Mouse (Mus musculus) myocyte (in vitro differentiated cells): ENCODE measurements around the gene Tnrc6c. TPM values are rescaled to one million over a fixed set of nuclear protein-coding genes. Genes with fewer than 3 reads are reported as not detected.
A peak's percentile ranks its signal among the peaks of the same experiment; 100 is the strongest.

Source experiments
- H3K27me3 ChIP-seq: one replicate; pipeline ENCODE4 v1.6.1; 2011; ENCODE audit not compliant: control insufficient read depth, insufficient read depth, insufficient read length
- H3K36me3 ChIP-seq: one replicate; pipeline ENCODE4 v1.6.1; 2011; ENCODE audit not compliant: control insufficient read depth, insufficient read depth
- H3K4me2 ChIP-seq: one replicate; pipeline ENCODE4 v1.6.1; 2011; ENCODE audit warnings: low read depth, control low read depth
- H3K4me3 ChIP-seq: one replicate; pipeline ENCODE4 v1.5.1; 2011; ENCODE audit warnings: mild to moderate bottlenecking, control low read depth, moderate library complexity
- H3K79me2 ChIP-seq: one replicate; pipeline ENCODE4 v1.6.1; 2011; ENCODE audit not compliant: control insufficient read depth, insufficient read depth
- H3ac ChIP-seq: one replicate; pipeline ENCODE4 v1.6.1; 2011; ENCODE audit not compliant: control insufficient read depth, insufficient read length
- CEBPB ChIP-seq: IDR thresholded peaks from 2 replicates; pipeline ENCODE4 v1.6.1; 2011; ENCODE audit warnings: mild to moderate bottlenecking, moderate library complexity; ENCODE audit not compliant: poor library complexity, insufficient read depth, severe bottlenecking
- E2F4 ChIP-seq: IDR thresholded peaks from one replicate; pipeline ENCODE4 v1.6.1; 2011; ENCODE audit warnings: mild to moderate bottlenecking, control low read depth, moderate library complexity; ENCODE audit not compliant: insufficient read depth
- MAX ChIP-seq: IDR thresholded peaks from one replicate; pipeline ENCODE4 v1.6.1; 2011; ENCODE audit warnings: low read depth, mild to moderate bottlenecking, control low read depth
- MYOD1 ChIP-seq, 3 experiments: IDR thresholded peaks; one replicate each; pipeline ENCODE4 v1.6.1; 2011; ENCODE audit warnings: control low read depth in 2 of 3, low read depth in 2 of 3, mild to moderate bottlenecking in 2 of 3, moderate library complexity in 1 of 3; ENCODE audit not compliant: insufficient read length in 2 of 3, control insufficient read depth in 1 of 3
- MYOG ChIP-seq, 3 experiments: IDR thresholded peaks; one replicate each; pipeline ENCODE4 v1.6.1; 2011; ENCODE audit warnings: control low read depth in 2 of 3, low read depth in 2 of 3, mild to moderate bottlenecking in 2 of 3; ENCODE audit not compliant: insufficient read length in 2 of 3, control insufficient read depth in 1 of 3, insufficient read depth in 1 of 3
- POLR2A ChIP-seq: IDR thresholded peaks from one replicate; pipeline ENCODE4 v1.6.1; 2011; ENCODE audit warnings: low read depth, mild to moderate bottlenecking, control low read depth, moderate library complexity; ENCODE audit not compliant: insufficient read length
- POLR2AphosphoS2 ChIP-seq: IDR thresholded peaks from one replicate; pipeline ENCODE4 v1.6.1; 2011; ENCODE audit warnings: low read depth, control low read depth; ENCODE audit not compliant: insufficient read length
- REST ChIP-seq: IDR thresholded peaks from one replicate; pipeline ENCODE4 v1.6.1; 2011; ENCODE audit warnings: mild to moderate bottlenecking, control low read depth, moderate library complexity; ENCODE audit not compliant: insufficient read depth, insufficient read length
- SRF ChIP-seq: IDR thresholded peaks from one replicate; pipeline ENCODE4 v1.6.1; 2011; ENCODE audit warnings: low read depth; ENCODE audit not compliant: control insufficient read depth, insufficient read length
- TCF12 ChIP-seq: IDR thresholded peaks from one replicate; pipeline ENCODE4 v1.6.1; 2011; ENCODE audit warnings: mild to moderate bottlenecking, control low read depth; ENCODE audit not compliant: poor library complexity, insufficient read depth, severe bottlenecking
- TCF3 ChIP-seq: IDR thresholded peaks from one replicate; pipeline ENCODE4 v1.6.1; 2011; ENCODE audit warnings: low read depth, control low read depth; ENCODE audit not compliant: insufficient read length
- USF1 ChIP-seq: IDR thresholded peaks from one replicate; pipeline ENCODE4 v1.6.1; 2011; ENCODE audit warnings: low read depth, mild to moderate bottlenecking, control low read depth, moderate library complexity
- polyA plus RNA-seq: library from polyadenylated mRNA; unstranded; fragments of >200 nt; fragmentation: generic; extraction: Trizol; gene quantifications from one replicate; pipeline ENCODE4 v1.2.1, GENCODE M21; 2012; ENCODE audit warnings: missing spikeins

Tnrc6c gene
- polyA plus RNA-seq, 1 experiment = 7.4 TPM

GRCm38 (mm10) chr11:117759267-117759666, 105.2 kb downstream of the Tnrc6c start:
- Histone ChIP-seq H3K36me3 (peaks cover 13% of the 10 kb centered on the region), H3ac (no peak overlapping the region), H3K4me3 (no peak overlapping the region), H3K79me2 (no peaks in the 10 kb centered on the region), H3K4me2 (no peak overlapping the region), H3K27me3 (no peaks in the 10 kb centered on the region)
- TF ChIP-seq MYOD1 (IDR thresholded peaks at IDR 0.05; ENCODE audit: control insufficient read depth in 1 of 3, insufficient read length in 2 of 3, low read depth in 2 of 3) (peak in 2 of 3 experiments; percentile 80 to 89), MYOG (IDR thresholded peaks at IDR 0.05; ENCODE audit: control insufficient read depth in 1 of 3, insufficient read depth in 1 of 3, insufficient read length in 2 of 3, low read depth in 2 of 3) (no peak), CEBPB (no peak)

- Histone ChIP-seq H3K36me3 (peaks cover 13% of the 10 kb centered on the region), H3K27me3 (no peaks in the 10 kb centered on the region), H3K4me2 (no peak overlapping the region), H3K79me2 (no peaks in the 10 kb centered on the region), H3ac (no peak overlapping the region), H3K4me3 (no peak overlapping the region)
- TF ChIP-seq POLR2AphosphoS2 = no peak
- no peak for TF ChIP-seq MAX
- TF ChIP-seq REST = no peak
- no peak for TF ChIP-seq CEBPB
These were observed 106.5 kb downstream of the Tnrc6c start for GRCm38 (mm10) chr11:117760374-117761119.

DNA sequence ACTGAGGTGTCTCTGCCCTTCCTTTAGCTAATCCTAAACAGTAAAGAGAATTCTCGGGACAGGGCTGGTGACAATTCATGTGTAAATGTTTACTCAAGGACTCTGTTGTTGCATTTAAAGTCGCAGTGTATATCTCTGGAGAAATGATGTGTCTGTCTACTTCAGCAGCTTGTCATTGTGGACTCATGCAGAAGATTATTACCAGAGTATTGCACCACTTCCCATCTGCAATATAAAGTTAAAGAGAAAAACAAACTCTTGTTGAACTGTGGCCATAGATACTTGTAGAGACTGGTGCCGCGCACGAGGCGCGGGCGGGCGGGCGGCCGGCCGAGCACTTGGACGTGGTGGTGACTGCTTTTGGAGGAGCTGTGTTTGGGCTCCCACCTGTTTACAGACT, 107.7 kb downstream of the Tnrc6c start:
- Histone ChIP-seq H3K4me3 (no peak overlapping the region), H3K36me3 (peaks cover 17% of the 10 kb centered on the region), H3K79me2 (no peaks in the 10 kb centered on the region), H3K4me2 (no peak overlapping the region), H3ac (no peak overlapping the region), H3K27me3 (no peaks in the 10 kb centered on the region)
- TF ChIP-seq TCF3 (no peak), SRF (no peak), TCF12 (no peak), POLR2A (no peak), E2F4 (no peak), CEBPB (no peak), MAX (no peak)

DNA sequence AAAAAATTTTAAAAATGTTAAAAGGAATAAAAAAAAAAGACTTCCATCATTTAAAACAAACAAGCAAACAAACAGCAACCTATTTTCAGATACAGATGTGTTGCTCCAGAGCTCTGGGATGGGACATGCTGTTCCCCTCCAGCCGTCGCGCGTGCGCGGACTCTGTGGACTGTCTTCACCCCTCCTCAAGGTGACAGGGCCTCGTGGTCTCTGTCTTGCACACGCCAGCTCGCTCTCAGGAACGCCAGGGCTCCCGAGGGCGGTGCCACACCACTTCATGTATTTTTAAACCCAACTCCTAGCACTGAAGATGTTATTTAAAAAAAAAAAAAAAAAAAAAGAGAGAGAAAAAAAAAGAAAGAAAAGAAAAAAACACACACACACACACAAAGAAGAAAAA, 108.2 kb downstream of the Tnrc6c start:
- Histone ChIP-seq H3K27me3 (no peaks in the 10 kb centered on the region), H3K79me2 (no peaks in the 10 kb centered on the region), H3K4me3 (no peak overlapping the region), H3K4me2 (no peak overlapping the region), H3K36me3 (peaks cover 17% of the 10 kb centered on the region), H3ac (no peak overlapping the region)
- TF ChIP-seq USF1 (no peak), MYOD1 (IDR thresholded peaks at IDR 0.05; ENCODE audit: control insufficient read depth in 1 of 3, insufficient read length in 2 of 3, low read depth in 2 of 3) (no peak), CEBPB (no peak), POLR2A (no peak), E2F4 (no peak), TCF3 (no peak), MYOG (IDR thresholded peaks at IDR 0.05; ENCODE audit: control insufficient read depth in 1 of 3, insufficient read depth in 1 of 3, insufficient read length in 2 of 3, low read depth in 2 of 3) (no peak), TCF12 (no peak), POLR2AphosphoS2 (no peak)

GRCm38 (mm10) chr11:117764319-117764718, 110.2 kb downstream of the Tnrc6c start:
- H3K27me3 ChIP-seq = no peaks in the 10 kb centered on the region
- H3ac ChIP-seq = no peak overlapping the region
- no peak overlapping the region for H3K4me2 ChIP-seq
- TF ChIP-seq E2F4 (no peak), POLR2AphosphoS2 (peak; percentile 42), TCF12 (no peak)
- H3K36me3 ChIP-seq = peaks cover 21% of the 10 kb centered on the region
- H3K79me2 ChIP-seq = no peaks in the 10 kb centered on the region
- no peak overlapping the region for H3K4me3 ChIP-seq

DNA sequence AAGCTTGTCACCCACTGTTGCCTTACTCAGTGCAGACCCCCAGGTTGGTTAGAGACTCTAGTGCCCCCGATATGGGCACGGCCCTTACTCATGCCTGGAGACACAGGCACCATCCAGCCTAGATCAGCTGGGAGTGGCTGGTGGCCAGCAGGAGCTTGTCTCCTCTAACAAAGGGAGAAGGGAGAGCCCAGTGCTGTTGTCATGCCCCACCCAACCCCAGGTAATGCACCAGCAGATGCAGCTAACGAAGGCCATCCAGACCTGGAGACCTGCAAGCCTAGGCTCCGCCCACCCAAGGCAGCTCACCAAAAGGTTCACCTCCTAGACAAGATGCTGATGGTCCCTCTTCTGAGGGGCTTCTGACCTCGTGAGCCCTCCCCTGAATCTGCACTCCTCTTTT, 111.3 kb downstream of the Tnrc6c start:
- Histone ChIP-seq H3K36me3 (peaks cover 21% of the 10 kb centered on the region), H3K27me3 (no peaks in the 10 kb centered on the region), H3K4me2 (no peak overlapping the region), H3ac (no peak overlapping the region), H3K79me2 (no peaks in the 10 kb centered on the region), H3K4me3 (no peak overlapping the region)
- TF ChIP-seq MAX (no peak), TCF12 (no peak), TCF3 (no peak), SRF (no peak), POLR2A (no peak), POLR2AphosphoS2 (no peak)
